Comparison of ENCODE assay signal across 18 mouse cellular contexts in the genomic region with DNA sequence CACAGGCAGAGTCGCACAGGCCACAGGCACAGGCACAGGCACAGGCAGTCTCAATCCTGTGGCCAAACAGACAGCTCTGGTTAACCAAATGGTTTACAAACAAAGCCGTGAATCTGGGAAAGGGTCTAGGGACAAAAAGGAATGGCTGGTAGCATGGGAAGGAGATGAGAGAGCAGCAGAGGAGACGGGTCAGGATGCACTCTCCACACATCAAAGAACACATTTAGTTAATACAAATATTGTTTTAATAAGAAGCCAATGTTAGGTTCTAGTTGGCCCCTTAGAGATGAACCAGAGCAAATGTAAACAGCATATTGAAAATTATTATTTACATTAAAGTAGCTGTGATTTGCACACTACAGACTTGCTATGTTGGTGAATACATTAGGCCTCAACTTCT.
"Had no signal": no experiment of that assay in that cellular context is flagged by ENCODE, and none has a peak within 500 bp of the region (broad histone marks: within the 10 kb centered on the region; RNA-seq: fewer than 3 reads in every experiment).

No protein-coding gene starts in this region.

- H3K4me3 ChIP-seq: limb, embryonic 15.5 days; liver, embryonic 12.5 days; midbrain, embryonic 10.5 days; myocyte; neural tube, embryonic 13.5 days; neural tube, embryonic 15.5 days had no signal

- ATAC-seq: liver, embryonic 12.5 days; midbrain, embryonic 16.5 days had no signal

- H3K27ac ChIP-seq: limb, embryonic 15.5 days; liver, embryonic 12.5 days; liver, embryonic 14.5 days; midbrain, embryonic 10.5 days; neural tube, embryonic 13.5 days; neural tube, embryonic 15.5 days had no signal

- H3K9me3 ChIP-seq: limb, embryonic 15.5 days; liver, embryonic 12.5 days; midbrain, embryonic 10.5 days; neural tube, embryonic 13.5 days; neural tube, embryonic 15.5 days had no signal

- H3K4me2 ChIP-seq: limb, embryonic 15.5 days; liver, embryonic 12.5 days; neural tube, embryonic 13.5 days; neural tube, embryonic 15.5 days had no signal

- H3K27me3 ChIP-seq: limb, embryonic 15.5 days; liver, embryonic 12.5 days; neural tube, embryonic 13.5 days; neural tube, embryonic 15.5 days had no signal

- H3K4me1 ChIP-seq: limb, embryonic 15.5 days; liver, embryonic 12.5 days; midbrain, embryonic 10.5 days; neural tube, embryonic 13.5 days; neural tube, embryonic 15.5 days had no signal

- DNase-seq: lung, adult 18-20 months; midbrain, embryonic 14.5 days; retina, postnatal 1 day; right cerebral cortex, adult 18-20 months; right cerebral cortex, postnatal 25 days; right cerebral cortex, postnatal 4 days; spleen, adult 18-20 months; thymus, adult 18-20 months; thymus, postnatal 14 days; thymus, postnatal 36 days had no signal

- H3K9ac ChIP-seq: limb, embryonic 15.5 days; liver, embryonic 12.5 days; liver, embryonic 14.5 days; neural tube, embryonic 13.5 days; neural tube, embryonic 15.5 days had no signal

- H3K36me3 ChIP-seq: limb, embryonic 15.5 days; liver, embryonic 12.5 days; midbrain, embryonic 10.5 days; neural tube, embryonic 13.5 days; neural tube, embryonic 15.5 days had no signal
